Mouse (Mus musculus): ENCODE data around the gene Oscp1. TPM values are rescaled to one million over a fixed set of nuclear protein-coding genes. Genes with fewer than 3 reads are reported as not detected.
A peak's percentile ranks its signal among the peaks of the same experiment; 100 is the strongest.

Gene Oscp1
- total RNA-seq, 2 experiments from 2014 or later: 4.4 to 4.6 TPM

- DNase-seq (ENCODE audit: low spot score in 2 of 2): no peak
Measured at GRCm38 (mm10) chr4:126109613-126110373, 51.4 kb downstream of the Oscp1 start.

GRCm38 (mm10) chr4:126110374-126111152 is 52.2 kb downstream of the Oscp1 start:
- DNase-seq (ENCODE audit: low spot score in 2 of 2): peak; percentile 43 to 66

- no peak for DNase-seq (ENCODE audit: low spot score in 2 of 2)
Measured at GRCm38 (mm10) chr4:126111153-126111549, 52.8 kb downstream of the Oscp1 start.

- no peak for DNase-seq (ENCODE audit: low spot score in 2 of 2)
Measured at GRCm38 (mm10) chr4:126113243-126113642, 54.9 kb downstream of the Oscp1 start.

GRCm38 (mm10) chr4:126113943-126114342 is 55.6 kb downstream of the Oscp1 start:
- peak; percentile 55 to 71 for DNase-seq (ENCODE audit: low spot score in 2 of 2)

- DNase-seq (ENCODE audit: low spot score in 2 of 2): no peak
Measured at GRCm38 (mm10) chr4:126115411-126115810, 57.0 kb downstream of the Oscp1 start.

- no peak for DNase-seq (ENCODE audit: low spot score in 2 of 2)
Measured at GRCm38 (mm10) chr4:126115871-126116521, 57.6 kb downstream of the Oscp1 start.

- no peak for DNase-seq (ENCODE audit: low spot score in 2 of 2)
Measured at GRCm38 (mm10) chr4:126117116-126117515, 58.8 kb downstream of the Oscp1 start.

- DNase-seq (ENCODE audit: low spot score in 2 of 2): no peak
Measured at GRCm38 (mm10) chr4:126118651-126119050, 60.3 kb downstream of the Oscp1 start.

GRCm38 (mm10) chr4:126119051-126119450 is 60.7 kb downstream of the Oscp1 start:
- DNase-seq (ENCODE audit: low spot score in 2 of 2): no peak

GRCm38 (mm10) chr4:126120052-126120451 is 61.7 kb downstream of the Oscp1 start:
- no peak for DNase-seq (ENCODE audit: low spot score in 2 of 2)

- no peak for DNase-seq (ENCODE audit: low spot score in 2 of 2)
Measured at GRCm38 (mm10) chr4:126120506-126120905, 62.1 kb downstream of the Oscp1 start.

- DNase-seq (ENCODE audit: low spot score in 2 of 2): no peak
Measured at GRCm38 (mm10) chr4:126123309-126124040, 65.1 kb downstream of the Oscp1 start.

- no peak for DNase-seq (ENCODE audit: low spot score in 2 of 2)
Measured at GRCm38 (mm10) chr4:126130502-126130901, 72.1 kb downstream of the Oscp1 start.

- peak in 1 of 2 experiments; percentile 60 for DNase-seq (ENCODE audit: low spot score in 2 of 2)
Measured at GRCm38 (mm10) chr4:126131290-126132121, 73.1 kb downstream of the Oscp1 start.

GRCm38 (mm10) chr4:126132636-126133264 is 74.4 kb downstream of the Oscp1 start:
- DNase-seq (ENCODE audit: low spot score in 2 of 2): no peak

- no peak for DNase-seq (ENCODE audit: low spot score in 2 of 2)
Measured at GRCm38 (mm10) chr4:126134236-126134635, 75.9 kb downstream of the Oscp1 start.

GRCm38 (mm10) chr4:126134639-126135038 is 76.3 kb downstream of the Oscp1 start:
- DNase-seq (ENCODE audit: low spot score in 2 of 2): no peak

- DNase-seq (ENCODE audit: low spot score in 2 of 2): no peak
Measured at GRCm38 (mm10) chr4:126137773-126138172, 79.4 kb downstream of the Oscp1 start.

GRCm38 (mm10) chr4:126141021-126141420 is 82.7 kb downstream of the Oscp1 start:
- DNase-seq (ENCODE audit: low spot score in 2 of 2): no peak

Measured in gastrocnemius, postnatal 4 days (tissue).